Mouse (Mus musculus): Measurements from ENCODE around the gene Dgke. TPM values are rescaled to one million over a fixed set of nuclear protein-coding genes. Genes with fewer than 3 reads are reported as not detected.
"Not testable (repeated sequence)": the region's sequence is repeated elsewhere in the genome, so short reads cannot be mapped to it uniquely, and the experiment has no call there.

The Dgke gene
- polyA plus RNA-seq, 1 experiment from 2014 or later, result 4.3 TPM

DNA sequence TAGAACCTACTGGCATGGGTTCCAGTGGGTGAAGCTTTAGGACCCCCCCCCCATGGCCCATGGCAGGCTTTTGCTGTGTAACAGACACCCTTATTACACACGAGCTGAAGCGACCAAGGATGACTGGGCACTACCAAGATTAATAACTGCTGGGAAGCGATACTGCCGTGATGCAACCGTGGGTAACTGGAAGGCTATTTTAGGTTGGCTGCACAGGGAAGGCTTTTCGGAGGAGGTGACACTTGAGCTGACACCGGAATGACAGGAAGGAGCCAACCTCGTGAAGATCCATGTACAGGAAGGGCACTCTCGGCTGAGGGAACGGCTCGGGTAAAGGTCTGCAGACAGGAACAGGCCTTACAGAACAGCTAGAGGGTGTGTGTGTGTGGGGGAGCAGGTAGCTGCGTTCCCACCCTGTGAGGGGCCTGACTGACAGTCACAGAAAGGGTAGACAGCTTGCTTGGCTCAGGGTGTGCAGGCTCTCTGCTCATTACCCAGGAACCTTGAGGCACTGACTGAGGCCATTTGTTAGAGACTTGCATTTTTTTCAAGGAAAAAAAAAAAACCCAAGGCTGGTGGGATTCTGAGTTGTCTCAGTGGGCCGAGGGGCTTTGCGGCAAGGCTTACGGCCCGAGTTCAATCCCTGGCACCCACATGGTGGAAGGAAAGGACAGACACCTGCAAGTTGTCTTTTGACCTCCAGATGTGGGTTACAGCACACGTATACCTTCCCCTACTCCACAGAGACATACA lies 31.6 kb upstream of the Dgke start:
- Histone ChIP-seq H3K4me3 (ENCODE audit: low read depth, low read length) (no peak overlapping the region), H3K36me3 (ENCODE audit: control insufficient read depth, insufficient read depth, low read length) (no peaks in the 10 kb centered on the region), H3K27me3 (replicated peaks; ENCODE audit: control insufficient read depth, insufficient read depth, low read length) (no peaks in the 10 kb centered on the region), H3K9me3 (ENCODE audit: control insufficient read depth, low read length) (no peaks in the 10 kb centered on the region), H3K27ac (ENCODE audit: low read depth) (no peak overlapping the region), H3K4me1 (replicated peaks; ENCODE audit: control insufficient read depth, insufficient read depth, low read length) (0 out of 2 replicates have a peak, but pooled peaks cover 4% of the 10 kb centered on the region), H3K4me2 (ENCODE audit: low read length) (no peak overlapping the region), H3K9ac (ENCODE audit: low read length) (no peak overlapping the region)
- DNase-seq (ENCODE audit: low spot score) (no peak), ATAC-seq (replicated peaks; ENCODE audit: low FRiP score, low TSS enrichment, low read depth) (no peak)
- WGBS, result 80% methylated on average over 17 of the region's 17 CpGs

DNA sequence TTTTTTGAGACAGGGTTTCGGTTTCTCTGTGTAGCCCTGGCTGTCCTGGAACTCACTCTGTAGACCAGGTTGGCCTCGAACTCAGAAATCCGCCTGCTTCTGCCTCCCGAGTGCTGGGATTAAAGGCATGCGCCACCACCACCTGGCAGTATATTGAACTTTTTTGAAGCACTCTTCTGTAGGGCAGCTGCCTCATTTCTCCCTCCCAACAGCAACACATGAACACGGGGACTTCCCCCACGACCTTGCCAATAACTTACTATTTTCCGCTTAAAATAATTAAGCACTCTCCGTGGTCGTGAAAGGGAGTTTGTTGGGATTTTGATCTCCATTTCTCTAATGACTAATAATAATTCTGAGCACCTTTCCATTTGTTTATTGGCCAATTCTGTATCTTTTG lies 30.6 kb upstream of the Dgke start:
- 83% methylated on average over 10 of the region's 10 CpGs for WGBS
- not testable (repeated sequence) for DNase-seq (ENCODE audit: low spot score); H3K9me3 ChIP-seq (ENCODE audit: control insufficient read depth, low read length); H3K27ac ChIP-seq (ENCODE audit: low read depth); ATAC-seq (replicated peaks; ENCODE audit: low FRiP score, low TSS enrichment, low read depth); H3K4me2 ChIP-seq (ENCODE audit: low read length); H3K4me3 ChIP-seq (ENCODE audit: low read depth, low read length); H3K27me3 ChIP-seq (replicated peaks; ENCODE audit: control insufficient read depth, insufficient read depth, low read length); H3K36me3 ChIP-seq (ENCODE audit: control insufficient read depth, insufficient read depth, low read length); H3K4me1 ChIP-seq (replicated peaks; ENCODE audit: control insufficient read depth, insufficient read depth, low read length); H3K9ac ChIP-seq (ENCODE audit: low read length)

- DNase-seq (ENCODE audit: low spot score), result no peak
- H3K4me3 ChIP-seq (ENCODE audit: low read depth, low read length), result no peak overlapping the region
- H3K36me3 ChIP-seq (ENCODE audit: control insufficient read depth, insufficient read depth, low read length), result no peaks in the 10 kb centered on the region
- H3K4me2 ChIP-seq (ENCODE audit: low read length), result no peak overlapping the region
- no peak for ATAC-seq (replicated peaks; ENCODE audit: low FRiP score, low TSS enrichment, low read depth)
- no peaks in the 10 kb centered on the region for H3K27me3 ChIP-seq (replicated peaks; ENCODE audit: control insufficient read depth, insufficient read depth, low read length)
- no peak overlapping the region for H3K9ac ChIP-seq (ENCODE audit: low read length)
- no peaks in the 10 kb centered on the region for H3K4me1 ChIP-seq (replicated peaks; ENCODE audit: control insufficient read depth, insufficient read depth, low read length)
- no peaks in the 10 kb centered on the region for H3K9me3 ChIP-seq (ENCODE audit: control insufficient read depth, low read length)
- no peak overlapping the region for H3K27ac ChIP-seq (ENCODE audit: low read depth)
- 63% methylated on average over 3 of the region's 3 CpGs for WGBS
Measured at GRCm38 (mm10) chr11:89095306-89095705, 28.7 kb upstream of the Dgke start.

- DNase-seq (ENCODE audit: low spot score) (no peak), ATAC-seq (replicated peaks; ENCODE audit: low FRiP score, low TSS enrichment, low read depth) (no peak)
- H3K36me3 ChIP-seq (ENCODE audit: control insufficient read depth, insufficient read depth, low read length), result no peaks in the 10 kb centered on the region
- no peaks in the 10 kb centered on the region for H3K4me1 ChIP-seq (replicated peaks; ENCODE audit: control insufficient read depth, insufficient read depth, low read length)
- 50% methylated on average over 9 of the region's 9 CpGs for WGBS
- 0 out of 2 replicates have a peak, but pooled peaks cover 2% of the 10 kb centered on the region for H3K9me3 ChIP-seq (ENCODE audit: control insufficient read depth, low read length)
- H3K27me3 ChIP-seq (replicated peaks; ENCODE audit: control insufficient read depth, insufficient read depth, low read length), result no peaks in the 10 kb centered on the region
- H3K9ac ChIP-seq (ENCODE audit: low read length), result no peak overlapping the region
- H3K4me2 ChIP-seq (ENCODE audit: low read length), result no peak overlapping the region
- H3K4me3 ChIP-seq (ENCODE audit: low read depth, low read length), result no peak overlapping the region
- no peak overlapping the region for H3K27ac ChIP-seq (ENCODE audit: low read depth)
Measured at GRCm38 (mm10) chr11:89092714-89093113, 26.1 kb upstream of the Dgke start.

DNA sequence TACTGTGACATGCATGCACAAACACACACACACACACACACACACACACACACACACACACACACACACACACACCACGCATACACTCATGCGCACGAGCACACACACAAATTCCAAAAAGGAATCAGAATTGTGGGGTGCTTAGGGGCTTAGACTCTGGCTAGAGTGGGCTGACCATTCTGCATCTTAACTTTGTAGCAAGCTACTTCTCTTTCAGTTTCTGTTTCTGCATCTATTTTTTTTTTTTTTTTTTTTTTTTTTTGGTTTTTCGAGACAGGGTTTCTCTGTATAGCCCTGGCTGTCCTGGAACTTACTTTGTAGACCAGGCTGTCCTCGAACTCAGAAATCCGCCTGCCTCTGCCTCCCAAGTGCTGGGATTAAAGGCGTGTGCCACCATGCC lies 23.7 kb upstream of the Dgke start:
- H3K9ac ChIP-seq (ENCODE audit: low read length); H3K4me2 ChIP-seq (ENCODE audit: low read length); DNase-seq (ENCODE audit: low spot score); H3K27ac ChIP-seq (ENCODE audit: low read depth); H3K27me3 ChIP-seq (replicated peaks; ENCODE audit: control insufficient read depth, insufficient read depth, low read length); H3K4me1 ChIP-seq (replicated peaks; ENCODE audit: control insufficient read depth, insufficient read depth, low read length); H3K4me3 ChIP-seq (ENCODE audit: low read depth, low read length); H3K9me3 ChIP-seq (ENCODE audit: control insufficient read depth, low read length); ATAC-seq (replicated peaks; ENCODE audit: low FRiP score, low TSS enrichment, low read depth); H3K36me3 ChIP-seq (ENCODE audit: control insufficient read depth, insufficient read depth, low read length): not testable (repeated sequence)
- 86% methylated on average over 7 of the region's 7 CpGs for WGBS

DNA sequence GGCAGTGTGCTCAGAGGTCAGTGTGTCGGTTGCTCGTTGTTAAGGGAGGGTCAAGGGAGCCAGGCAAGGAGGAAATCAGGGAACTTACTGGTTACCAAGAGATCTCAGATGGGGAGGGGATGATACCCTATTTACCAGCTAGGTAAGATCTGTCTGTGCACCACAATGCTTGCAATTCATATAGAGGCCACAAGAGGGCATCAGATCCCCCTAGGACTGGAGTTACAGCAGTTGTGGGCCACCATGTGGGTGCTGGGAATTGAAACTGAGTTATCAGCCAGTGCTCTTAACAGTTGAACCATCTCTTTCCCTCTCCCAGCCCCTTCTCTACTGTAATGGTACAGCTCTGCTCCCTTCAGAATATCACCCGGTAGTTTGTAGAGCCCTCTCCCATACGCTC lies 22.1 kb upstream of the Dgke start:
- Histone ChIP-seq H3K27ac (ENCODE audit: low read depth) (no peak overlapping the region), H3K27me3 (replicated peaks; ENCODE audit: control insufficient read depth, insufficient read depth, low read length) (no peaks in the 10 kb centered on the region), H3K36me3 (ENCODE audit: control insufficient read depth, insufficient read depth, low read length) (no peaks in the 10 kb centered on the region), H3K9ac (ENCODE audit: low read length) (no peak overlapping the region), H3K9me3 (ENCODE audit: control insufficient read depth, low read length) (0 out of 2 replicates have a peak, but pooled peaks cover 2% of the 10 kb centered on the region), H3K4me3 (ENCODE audit: low read depth, low read length) (no peak overlapping the region), H3K4me1 (replicated peaks; ENCODE audit: control insufficient read depth, insufficient read depth, low read length) (no peaks in the 10 kb centered on the region), H3K4me2 (ENCODE audit: low read length) (no peak overlapping the region)
- 93% methylated on average over 4 of the region's 4 CpGs for WGBS
- ATAC-seq (replicated peaks; ENCODE audit: low FRiP score, low TSS enrichment, low read depth) (no peak), DNase-seq (ENCODE audit: low spot score) (no peak)

DNA sequence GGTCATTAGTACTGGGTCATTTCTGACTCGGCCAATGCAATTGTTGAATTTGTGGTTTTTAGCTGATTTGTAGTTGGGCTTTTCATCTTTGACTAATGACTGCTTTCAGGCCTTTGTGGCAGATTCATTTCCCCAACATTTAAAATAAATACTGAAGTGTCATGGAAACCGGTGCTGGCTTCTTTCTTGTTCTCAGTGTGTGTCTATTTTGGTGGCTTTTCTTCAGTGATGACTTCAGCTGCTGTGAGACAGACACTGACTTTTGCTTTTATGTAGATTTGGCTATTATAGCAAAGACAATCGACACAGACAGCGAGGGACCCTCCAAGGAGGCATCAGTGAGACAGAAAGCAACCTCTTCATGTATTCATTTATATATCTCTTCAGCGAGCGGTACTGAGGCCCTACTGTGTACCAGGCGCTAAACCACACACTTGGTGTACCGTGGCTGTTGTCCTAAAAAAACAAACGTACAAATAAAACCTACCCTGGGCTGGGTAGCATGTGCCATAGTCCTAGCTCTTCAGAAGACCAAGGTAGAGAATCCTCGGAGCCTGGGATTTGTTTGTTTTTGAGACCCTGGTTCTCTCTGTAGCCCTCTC lies 19.7 kb upstream of the Dgke start:
- ATAC-seq (replicated peaks; ENCODE audit: low FRiP score, low TSS enrichment, low read depth) (no peak), DNase-seq (ENCODE audit: low spot score) (no peak)
- no peak overlapping the region for H3K27ac ChIP-seq (ENCODE audit: low read depth)
- H3K27me3 ChIP-seq (replicated peaks; ENCODE audit: control insufficient read depth, insufficient read depth, low read length), result no peaks in the 10 kb centered on the region
- H3K36me3 ChIP-seq (ENCODE audit: control insufficient read depth, insufficient read depth, low read length), result no peaks in the 10 kb centered on the region
- no peak overlapping the region for H3K9ac ChIP-seq (ENCODE audit: low read length)
- H3K9me3 ChIP-seq (ENCODE audit: control insufficient read depth, low read length), result 0 out of 2 replicates have a peak, but pooled peaks cover 2% of the 10 kb centered on the region
- 74% methylated on average over 10 of the region's 10 CpGs for WGBS
- no peaks in the 10 kb centered on the region for H3K4me1 ChIP-seq (replicated peaks; ENCODE audit: control insufficient read depth, insufficient read depth, low read length)
- H3K4me2 ChIP-seq (ENCODE audit: low read length), result no peak overlapping the region
- no peak overlapping the region for H3K4me3 ChIP-seq (ENCODE audit: low read depth, low read length)

DNA sequence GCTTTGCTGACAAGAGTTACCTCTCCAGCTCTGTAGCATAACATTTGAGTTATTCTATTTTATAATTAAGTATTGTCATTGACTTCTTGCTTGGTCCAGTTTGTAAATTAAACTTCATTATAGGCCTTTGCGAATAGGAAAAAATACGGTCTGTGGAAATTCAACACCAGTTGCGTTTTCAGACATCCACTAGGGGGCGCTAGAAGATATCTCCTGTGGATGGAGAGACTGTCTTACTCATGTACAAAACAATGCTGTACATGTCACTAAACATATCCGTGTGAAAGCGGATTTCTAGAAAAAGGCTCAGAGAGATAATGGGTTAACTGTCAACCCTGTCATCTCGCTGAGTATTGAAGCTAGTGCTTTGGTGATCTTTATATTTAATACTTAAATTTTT lies 18.0 kb upstream of the Dgke start:
- no peaks in the 10 kb centered on the region for H3K36me3 ChIP-seq (ENCODE audit: control insufficient read depth, insufficient read depth, low read length)
- 49% methylated on average over 7 of the region's 7 CpGs for WGBS
- DNase-seq (ENCODE audit: low spot score) (no peak), ATAC-seq (replicated peaks; ENCODE audit: low FRiP score, low TSS enrichment, low read depth) (no peak)
- H3K4me1 ChIP-seq (replicated peaks; ENCODE audit: control insufficient read depth, insufficient read depth, low read length), result no peaks in the 10 kb centered on the region
- no peak overlapping the region for H3K4me3 ChIP-seq (ENCODE audit: low read depth, low read length)
- H3K9ac ChIP-seq (ENCODE audit: low read length), result no peak overlapping the region
- H3K27ac ChIP-seq (ENCODE audit: low read depth), result no peak overlapping the region
- H3K27me3 ChIP-seq (replicated peaks; ENCODE audit: control insufficient read depth, insufficient read depth, low read length), result no peaks in the 10 kb centered on the region
- 0 out of 2 replicates have a peak, but pooled peaks cover 2% of the 10 kb centered on the region for H3K9me3 ChIP-seq (ENCODE audit: control insufficient read depth, low read length)
- H3K4me2 ChIP-seq (ENCODE audit: low read length), result no peak overlapping the region

DNA sequence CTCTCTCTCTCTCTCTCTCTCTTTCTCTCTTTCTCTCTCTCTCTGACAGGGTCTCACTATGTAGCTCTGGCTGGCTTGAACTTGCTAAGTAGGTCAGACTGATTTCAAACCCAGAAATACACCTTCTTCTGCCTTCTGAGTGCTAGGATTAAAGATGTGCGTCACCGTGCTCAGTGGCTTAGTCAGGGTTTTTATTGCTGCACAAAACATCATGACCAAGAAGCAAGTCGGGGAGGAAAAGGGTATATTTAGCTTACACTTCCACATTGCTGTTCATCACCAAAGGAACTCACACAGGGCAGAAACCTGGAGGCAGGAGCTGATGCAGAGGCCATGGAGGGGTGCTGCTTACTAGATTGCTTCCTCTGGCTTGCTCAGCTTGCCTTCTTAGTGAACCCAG lies 16.0 kb upstream of the Dgke start:
- H3K4me1 ChIP-seq (replicated peaks; ENCODE audit: control insufficient read depth, insufficient read depth, low read length); ATAC-seq (replicated peaks; ENCODE audit: low FRiP score, low TSS enrichment, low read depth); H3K4me3 ChIP-seq (ENCODE audit: low read depth, low read length); H3K9me3 ChIP-seq (ENCODE audit: control insufficient read depth, low read length); H3K4me2 ChIP-seq (ENCODE audit: low read length); DNase-seq (ENCODE audit: low spot score); H3K36me3 ChIP-seq (ENCODE audit: control insufficient read depth, insufficient read depth, low read length); H3K9ac ChIP-seq (ENCODE audit: low read length); H3K27me3 ChIP-seq (replicated peaks; ENCODE audit: control insufficient read depth, insufficient read depth, low read length); H3K27ac ChIP-seq (ENCODE audit: low read depth): not testable (repeated sequence)
- 78% methylated on average over 3 of the region's 3 CpGs for WGBS

Measured in intestine, embryonic 14.5 days (tissue).